Mouse (Mus musculus): Measurements from ENCODE around the gene Snap25.

The Snap25 gene

GRCm38 (mm10) chr2:136811331-136811730, 98.1 kb downstream of the Snap25 start:
- DNase-seq (ENCODE audit: low spot score) = peak; percentile 29

GRCm38 (mm10) chr2:136816717-136817400, 103.6 kb downstream of the Snap25 start:
- DNase-seq (ENCODE audit: low spot score) = no peak

- no peak for DNase-seq (ENCODE audit: low spot score)
These were observed 110.8 kb downstream of the Snap25 start for GRCm38 (mm10) chr2:136823751-136824716.

- no peak for DNase-seq (ENCODE audit: low spot score)
These were observed 114.4 kb downstream of the Snap25 start for GRCm38 (mm10) chr2:136827612-136828011.

All from adipocyte (in vitro differentiated cells).